Mouse (Mus musculus) heart, postnatal 0 days (tissue): ENCODE measurements around the gene Ahcyl2. TPM values are rescaled to one million over a fixed set of nuclear protein-coding genes. Genes with fewer than 3 reads are reported as not detected.
A peak's percentile ranks its signal among the peaks of the same experiment; 100 is the strongest.

Source experiments
- ATAC-seq: fragments of 200-750 bp; cut with Nextera tagmentation; 2 replicates; pipeline ENCODE4 v1.8.0; 2017; ENCODE audit warnings: low read depth, moderate number of reproducible peaks, moderate library complexity; ENCODE audit not compliant: insufficient read depth
- DNase-seq: peaks from one replicate; pipeline ENCODE4 v3.0.0-alpha.2; 2016; ENCODE audit warnings: low spot score
- H3K27ac ChIP-seq: fragments of 300-500 bp; sonication (generic); 2 replicates; pipeline ENCODE4 v1.5.1; 2014; ENCODE audit warnings: low read depth, mild to moderate bottlenecking
- H3K27me3 ChIP-seq: fragments of 300-500 bp; sonication (generic); 2 replicates; pipeline ENCODE4 v1.6.1; 2014; ENCODE audit warnings: low read length, mixed read lengths; ENCODE audit not compliant: control insufficient read depth, insufficient read depth
- H3K36me3 ChIP-seq: fragments of 300-500 bp; sonication (generic); replicated peaks from 2 replicates; pipeline ENCODE4 v1.6.1; 2014; ENCODE audit warnings: low read length, mixed read lengths; ENCODE audit not compliant: control insufficient read depth, insufficient read depth
- H3K4me1 ChIP-seq: fragments of 300-500 bp; sonication (generic); 2 replicates; pipeline ENCODE4 v1.6.1; 2014; ENCODE audit warnings: antibody characterized with exemption; ENCODE audit not compliant: control insufficient read depth, insufficient read depth
- H3K4me2 ChIP-seq: fragments of 300-500 bp; sonication (generic); 2 replicates; pipeline ENCODE4 v1.6.1; 2014; ENCODE audit warnings: low read depth, mild to moderate bottlenecking, low read length, moderate library complexity
- H3K4me3 ChIP-seq: fragments of 300-500 bp; sonication (generic); 2 replicates; pipeline ENCODE4 v1.5.1; 2014; ENCODE audit warnings: low read depth, low read length
- H3K9ac ChIP-seq: fragments of 300-500 bp; sonication (generic); replicated peaks from 2 replicates; pipeline ENCODE4 v1.6.1; 2014; ENCODE audit warnings: low read depth, low read length, mixed read lengths
- H3K9me3 ChIP-seq: fragments of 300-500 bp; sonication (generic); replicated peaks from 2 replicates; pipeline ENCODE4 v1.6.1; 2016; ENCODE audit warnings: low read length; ENCODE audit not compliant: control insufficient read depth
- CTCF ChIP-seq: IDR thresholded peaks from 2 replicates; pipeline ENCODE4 v1.5.1; 2016; ENCODE audit warnings: antibody characterized with exemption, control low read depth, low read depth
- EP300 ChIP-seq: IDR thresholded peaks from 2 replicates; pipeline ENCODE4 v1.6.1; 2016; ENCODE audit warnings: antibody characterized with exemption, low read depth
- WGBS: fragments of 180-500 bp; shearing (Covaris S2); extraction: QIAGEN DNeasy Blood & Tissue Kit; methylation state at CpG from one replicate; pipeline ENCODE4 v1.1.7; 2014; 5-methylcytosine and 5-hydroxymethylcytosine counted together
- polyA plus RNA-seq: library from polyadenylated mRNA; unstranded; fragments of >200 nt; fragmentation: Nextera tagmentation; extraction: Ambion mirVana; gene quantifications from 2 replicates; pipeline ENCODE4 v1.2.1, GENCODE M21; 2015
- total RNA-seq: library from RNA; depleted of rRNA; stranded (reverse); fragments of >200 nt; gene quantifications from 2 replicates; pipeline ENCODE4 v1.2.3, GENCODE M21; 2014; ENCODE audit warnings: low replicate concordance

The Ahcyl2 gene
- total and polyA plus RNA-seq, 2 experiments from 2014 or later = 3.4 to 31.6 TPM

DNA sequence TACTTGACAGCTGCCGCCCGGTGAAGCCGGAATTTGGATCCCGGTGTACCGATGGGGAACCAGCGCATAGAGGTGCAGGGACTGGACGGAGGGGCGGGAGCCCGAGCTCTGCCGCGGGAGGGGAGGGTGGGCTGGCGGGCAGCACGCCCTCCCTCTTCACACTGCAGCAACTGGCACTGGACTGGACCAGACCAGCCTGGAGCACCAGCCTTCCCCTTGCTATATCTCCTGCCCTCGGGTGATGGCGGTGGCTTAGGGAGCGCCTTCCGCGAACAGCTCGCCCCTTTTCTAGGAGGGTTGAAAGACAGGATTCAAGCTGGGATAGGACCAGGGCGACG is 149.5 kb downstream of the Ahcyl2 start:
- peak overlapping the region; percentile 95 for H3K27ac ChIP-seq
- H3K4me1 ChIP-seq = no peaks in the 10 kb centered on the region
- H3K27me3 ChIP-seq = no peaks in the 10 kb centered on the region
- peak overlapping the region; percentile 92 for H3K4me3 ChIP-seq
- peak overlapping the region; percentile 80 for H3K4me2 ChIP-seq
- WGBS = under 1% methylated on average over 20 of the region's 21 CpGs
- peaks cover 7% of the 10 kb centered on the region; the same call in 1 of the 2 replicates for H3K36me3 ChIP-seq
- H3K9me3 ChIP-seq = no peaks in the 10 kb centered on the region
- ATAC-seq = peak; percentile 88
- peak overlapping the region; percentile 84 for H3K9ac ChIP-seq
- DNase-seq = peak; percentile 72
- TF ChIP-seq EP300 (no peak), CTCF (no peak)

DNA sequence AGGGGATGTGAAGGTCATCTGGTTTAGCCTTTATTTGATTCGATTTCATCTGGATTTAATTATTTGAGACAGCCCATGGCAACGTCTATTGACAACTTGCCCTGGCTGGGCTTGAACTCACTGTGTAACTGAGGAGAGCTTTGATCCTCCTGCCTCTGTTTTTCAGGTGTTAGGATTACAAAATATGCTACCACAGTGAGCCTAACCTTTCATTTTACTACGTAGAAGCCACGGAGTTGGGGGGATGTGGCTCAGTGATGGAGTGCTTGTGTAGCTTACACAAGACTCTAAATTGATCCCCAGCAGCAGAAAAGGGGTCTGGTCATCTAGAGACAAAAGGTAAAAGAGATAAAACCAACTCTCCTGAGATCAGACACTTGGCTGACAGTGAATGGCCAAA is 150.1 kb downstream of the Ahcyl2 start:
- H3K27ac ChIP-seq = peak overlapping the region; percentile 95
- peak overlapping the region; percentile 84 for H3K9ac ChIP-seq
- WGBS = 25% methylated on average over 4 of the region's 4 CpGs
- peaks cover 7% of the 10 kb centered on the region; the same call in 1 of the 2 replicates for H3K36me3 ChIP-seq
- peak overlapping the region; percentile 80 for H3K4me2 ChIP-seq
- no peak for ATAC-seq
- 0 out of 2 replicates have a peak, but pooled peaks cover under 1% of the 10 kb centered on the region for H3K4me1 ChIP-seq
- H3K4me3 ChIP-seq = peak overlapping the region; percentile 92
- H3K27me3 ChIP-seq = no peaks in the 10 kb centered on the region
- DNase-seq = no peak
- TF ChIP-seq CTCF = no peak
- TF ChIP-seq EP300 = no peak
- no peaks in the 10 kb centered on the region for H3K9me3 ChIP-seq

DNA sequence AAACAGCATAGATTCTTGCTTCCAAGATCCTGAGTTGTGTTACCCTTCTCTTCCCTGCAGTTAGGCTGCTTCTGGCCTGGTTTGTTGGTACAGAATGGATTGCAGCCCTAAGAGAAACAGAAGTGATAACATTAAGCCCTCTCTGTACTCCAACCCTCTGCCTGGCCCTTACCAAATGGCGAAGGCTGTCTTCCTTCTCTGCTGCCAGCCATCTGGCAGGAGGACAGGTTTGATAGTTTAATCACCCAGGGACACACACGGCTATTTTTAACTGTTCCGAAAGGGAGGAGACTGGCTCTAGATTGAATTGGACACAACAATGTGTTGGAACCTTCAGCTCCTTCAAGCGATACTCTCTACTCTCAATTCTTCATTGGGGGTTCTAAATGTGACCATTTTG is 155.7 kb downstream of the Ahcyl2 start:
- peak; percentile 89 for ATAC-seq
- H3K27ac ChIP-seq = peak overlapping the region; percentile 86
- H3K4me3 ChIP-seq = no peak overlapping the region
- H3K9ac ChIP-seq = no peak overlapping the region
- WGBS = 22% methylated on average over 4 of the region's 4 CpGs
- TF ChIP-seq EP300 = no peak
- no peak for TF ChIP-seq CTCF
- H3K9me3 ChIP-seq = no peaks in the 10 kb centered on the region
- no peaks in the 10 kb centered on the region for H3K27me3 ChIP-seq
- peak; percentile 87 for DNase-seq
- peaks cover 45% of the 10 kb centered on the region for H3K36me3 ChIP-seq
- no peak overlapping the region for H3K4me2 ChIP-seq
- H3K4me1 ChIP-seq = peaks cover 12% of the 10 kb centered on the region; the same call in 1 of the 2 replicates

DNA sequence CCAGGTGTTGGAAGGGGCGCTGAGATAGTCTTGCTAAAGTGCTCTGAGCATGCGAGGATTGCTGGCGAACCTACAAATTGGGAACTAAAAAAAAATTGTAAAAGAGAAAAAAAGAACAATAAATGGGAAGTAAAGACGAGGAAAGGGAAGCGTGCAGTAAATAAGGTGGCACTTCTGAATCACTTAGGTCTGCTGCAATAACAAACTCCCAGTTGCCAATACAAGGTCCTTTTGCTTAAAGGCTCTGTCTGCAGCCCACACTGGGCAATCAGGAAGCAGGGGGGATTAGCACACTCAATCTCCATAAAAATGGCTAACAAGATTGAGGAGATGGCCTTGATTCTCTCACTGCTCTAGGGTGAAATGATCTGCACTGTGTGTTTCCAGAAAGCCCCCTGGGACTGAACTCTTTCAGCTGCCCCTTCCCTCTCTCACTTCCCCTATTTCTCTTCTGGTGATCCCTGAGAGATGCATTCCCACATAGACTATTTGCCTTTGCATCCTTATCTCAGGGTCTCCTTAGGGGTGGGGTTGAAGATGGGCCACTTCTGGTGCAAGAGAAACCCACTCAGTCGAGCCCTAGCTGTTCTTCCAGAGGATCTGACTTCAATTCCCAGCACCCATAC is 157.9 kb downstream of the Ahcyl2 start:
- Histone ChIP-seq H3K9me3 (no peaks in the 10 kb centered on the region), H3K4me2 (no peak overlapping the region), H3K36me3 (peaks cover 65% of the 10 kb centered on the region), H3K9ac (no peak overlapping the region), H3K4me1 (peaks cover 12% of the 10 kb centered on the region; the same call in 1 of the 2 replicates), H3K4me3 (no peak overlapping the region), H3K27me3 (no peaks in the 10 kb centered on the region), H3K27ac (no peak overlapping the region)
- no peak for ATAC-seq
- 85% methylated on average over 6 of the region's 6 CpGs for WGBS
- TF ChIP-seq CTCF (no peak), EP300 (no peak)
- no peak for DNase-seq

DNA sequence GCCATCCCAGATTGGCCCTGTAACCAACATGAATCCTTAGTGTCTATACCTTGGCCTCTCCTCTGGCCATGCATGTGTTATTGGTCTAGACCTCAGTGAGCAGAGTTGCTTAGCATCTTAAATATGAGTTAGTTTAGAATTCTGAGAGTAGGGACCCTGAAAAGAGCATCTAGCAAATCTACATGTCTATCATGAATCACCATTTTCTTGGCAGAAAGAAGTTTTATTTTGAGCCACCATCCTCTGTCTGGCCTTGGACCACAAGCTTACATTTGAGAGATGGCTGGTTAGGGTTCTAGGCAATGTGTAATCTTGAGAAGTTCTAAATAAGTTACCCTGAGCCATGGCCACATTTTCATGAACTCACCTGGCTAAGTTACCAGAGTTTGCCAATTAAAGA is 162.3 kb downstream of the Ahcyl2 start:
- DNase-seq (no peak), ATAC-seq (no peak)
- TF ChIP-seq EP300 = no peak
- no peak for TF ChIP-seq CTCF
- Histone ChIP-seq H3K36me3 (peaks cover 89% of the 10 kb centered on the region), H3K9me3 (no peaks in the 10 kb centered on the region), H3K27me3 (no peaks in the 10 kb centered on the region), H3K4me2 (no peak overlapping the region), H3K9ac (no peak overlapping the region), H3K4me3 (no peak overlapping the region), H3K27ac (no peak overlapping the region), H3K4me1 (no peaks in the 10 kb centered on the region)

DNA sequence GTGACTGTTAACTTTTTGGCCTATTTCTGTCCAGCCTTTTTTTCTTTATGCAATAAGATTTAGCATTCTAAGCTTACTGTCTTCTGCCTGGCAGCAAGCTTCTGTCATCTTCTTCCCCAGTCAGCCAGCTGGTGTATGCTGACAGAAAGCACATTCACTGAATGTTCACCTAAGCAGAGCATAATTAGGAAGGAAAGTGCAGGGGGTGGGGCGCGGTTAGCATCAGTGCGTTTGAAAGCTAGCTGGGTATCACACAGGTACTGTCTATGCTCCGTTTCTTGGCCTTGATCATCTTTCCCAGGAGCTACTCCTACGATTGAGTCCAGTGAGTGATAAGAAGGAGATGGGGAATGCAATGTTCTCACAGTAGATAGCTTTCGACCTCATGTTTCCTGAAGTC is 162.9 kb downstream of the Ahcyl2 start:
- peaks cover 83% of the 10 kb centered on the region for H3K36me3 ChIP-seq
- no peaks in the 10 kb centered on the region for H3K27me3 ChIP-seq
- TF ChIP-seq CTCF (no peak), EP300 (no peak)
- H3K4me2 ChIP-seq = no peak overlapping the region
- 0 out of 2 replicates have a peak, but pooled peaks cover 3% of the 10 kb centered on the region for H3K4me1 ChIP-seq
- no peak overlapping the region for H3K4me3 ChIP-seq
- H3K9ac ChIP-seq = no peak overlapping the region
- 57% methylated on average over 6 of the region's 6 CpGs for WGBS
- ATAC-seq = no peak
- no peaks in the 10 kb centered on the region for H3K9me3 ChIP-seq
- no peak for DNase-seq
- H3K27ac ChIP-seq = no peak overlapping the region
